Mouse (Mus musculus) G1E (cell line): ENCODE data around the gene Sirt1.

ENCODE experiments used
- CTCF ChIP-seq: IDR thresholded peaks from 2 replicates; pipeline ENCODE4 v1.5.1; 2012; ENCODE audit warnings: low read depth, low read length, inconsistent platforms, mixed read lengths
- GATA1 ChIP-seq: IDR thresholded peaks from 2 replicates; pipeline ENCODE4 v1.6.1; 2012; ENCODE audit warnings: borderline replicate concordance, low read length, inconsistent platforms, mixed read lengths
- POLR2AphosphoS5 ChIP-seq: IDR thresholded peaks from 2 replicates; pipeline ENCODE4 v1.6.1; 2012; ENCODE audit warnings: low read depth, low read length, inconsistent platforms; ENCODE audit not compliant: insufficient replicate concordance
- TAL1 ChIP-seq: conservative IDR thresholded peaks from 2 replicates; pipeline ENCODE4 v1.6.1; 2012; ENCODE audit warnings: low read depth, low read length, inconsistent platforms, mixed read lengths

GRCm38 (mm10) chr10:63337951-63338836, 43.3 kb downstream of the Sirt1 start:
- TF ChIP-seq GATA1 (no peak), CTCF (no peak), TAL1 (no peak), POLR2AphosphoS5 (no peak)
